Mouse (Mus musculus): Measurements from ENCODE around the gene Fign. TPM values are rescaled to one million over a fixed set of nuclear protein-coding genes. Genes with fewer than 3 reads are reported as not detected.

Gene Fign
- polyA plus RNA-seq, 1 experiment: 3.8 TPM

DNA sequence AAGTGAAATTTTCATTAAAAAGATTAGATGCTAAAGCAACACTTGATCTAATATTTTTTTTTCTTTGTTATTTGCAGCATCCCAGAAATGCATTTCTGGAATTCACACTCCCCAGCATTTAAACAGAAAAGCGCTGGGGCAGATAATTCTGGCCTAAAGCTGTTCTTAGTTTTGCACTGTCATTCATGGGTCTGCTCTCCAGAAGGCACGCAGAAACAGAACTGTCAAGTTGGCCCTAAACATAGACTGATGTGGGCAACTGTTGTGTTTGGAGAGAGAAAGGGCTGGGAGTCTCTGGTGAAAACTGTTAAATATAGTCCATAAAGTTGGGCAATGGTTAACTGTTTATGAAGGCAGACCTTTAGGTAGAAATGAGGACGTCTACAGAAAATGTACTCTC lies 62.4 kb downstream of the Fign start:
- no peak overlapping the region for H3K27ac ChIP-seq (ENCODE audit: control insufficient read depth, insufficient read depth, low read depth, low read length, poor library complexity)
- TF ChIP-seq CTCF (IDR thresholded peaks at IDR 0.05; ENCODE audit: control insufficient read depth, insufficient read depth, low read length) (no peak), POLR2A (IDR thresholded peaks at IDR 0.05; ENCODE audit: borderline replicate concordance, control insufficient read depth, low read depth, low read length) (no peak)
- no peaks in the 10 kb centered on the region for H3K4me1 ChIP-seq (ENCODE audit: control insufficient read depth, insufficient read depth, low read length)
- no peak overlapping the region for H3K4me3 ChIP-seq (replicated peaks; ENCODE audit: control insufficient read depth, low read depth, low read length)
- 47% methylated on average over 3 of the region's 3 CpGs for WGBS

GRCm38 (mm10) chr2:64033871-64034270 lies 64.0 kb downstream of the Fign start:
- Histone ChIP-seq H3K4me3 (replicated peaks; ENCODE audit: control insufficient read depth, low read depth, low read length) (no peak overlapping the region), H3K27ac (ENCODE audit: control insufficient read depth, insufficient read depth, low read depth, low read length, poor library complexity) (no peak overlapping the region), H3K4me1 (ENCODE audit: control insufficient read depth, insufficient read depth, low read length) (no peaks in the 10 kb centered on the region)
- no peak for TF ChIP-seq POLR2A (IDR thresholded peaks at IDR 0.05; ENCODE audit: borderline replicate concordance, control insufficient read depth, low read depth, low read length)
- no peak for TF ChIP-seq CTCF (IDR thresholded peaks at IDR 0.05; ENCODE audit: control insufficient read depth, insufficient read depth, low read length)
- 77% methylated on average over 3 of the region's 3 CpGs for WGBS

DNA sequence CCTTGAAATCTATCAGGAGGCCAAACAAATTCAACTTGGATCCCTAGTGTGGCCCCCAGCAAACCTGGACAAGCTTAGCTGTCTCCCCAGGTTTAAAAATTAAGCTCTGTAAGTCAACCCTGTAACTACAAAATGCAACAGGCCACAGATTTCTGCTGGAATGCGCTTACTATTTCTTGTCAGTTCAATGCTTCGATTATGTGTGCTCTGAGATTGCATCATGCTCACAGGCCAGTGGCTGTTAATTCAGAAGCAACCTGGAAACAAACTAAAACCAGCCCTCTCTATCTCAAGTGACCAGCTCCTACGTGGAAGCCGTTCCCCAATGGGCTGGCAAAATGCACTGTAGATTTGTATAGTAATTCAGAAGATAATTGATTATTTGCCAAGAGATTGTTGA lies 71.9 kb downstream of the Fign start:
- H3K27ac ChIP-seq (ENCODE audit: control insufficient read depth, insufficient read depth, low read depth, low read length, poor library complexity): no peak overlapping the region
- 77% methylated on average over 4 of the region's 4 CpGs for WGBS
- H3K4me1 ChIP-seq (ENCODE audit: control insufficient read depth, insufficient read depth, low read length): no peaks in the 10 kb centered on the region
- TF ChIP-seq CTCF (IDR thresholded peaks at IDR 0.05; ENCODE audit: control insufficient read depth, insufficient read depth, low read length) (no peak), POLR2A (IDR thresholded peaks at IDR 0.05; ENCODE audit: borderline replicate concordance, control insufficient read depth, low read depth, low read length) (no peak)
- no peak overlapping the region for H3K4me3 ChIP-seq (replicated peaks; ENCODE audit: control insufficient read depth, low read depth, low read length)

GRCm38 (mm10) chr2:63994304-63995023 lies 103.4 kb downstream of the Fign start:
- 72% methylated on average over 7 of the region's 7 CpGs for WGBS
- Histone ChIP-seq H3K4me3 (replicated peaks; ENCODE audit: control insufficient read depth, low read depth, low read length) (no peak overlapping the region), H3K27ac (ENCODE audit: control insufficient read depth, insufficient read depth, low read depth, low read length, poor library complexity) (no peak overlapping the region), H3K4me1 (ENCODE audit: control insufficient read depth, insufficient read depth, low read length) (no peaks in the 10 kb centered on the region)
- TF ChIP-seq CTCF (IDR thresholded peaks at IDR 0.05; ENCODE audit: control insufficient read depth, insufficient read depth, low read length) (no peak), POLR2A (IDR thresholded peaks at IDR 0.05; ENCODE audit: borderline replicate concordance, control insufficient read depth, low read depth, low read length) (no peak)

- Histone ChIP-seq H3K27ac (ENCODE audit: control insufficient read depth, insufficient read depth, low read depth, low read length, poor library complexity) (no peak overlapping the region), H3K4me3 (replicated peaks; ENCODE audit: control insufficient read depth, low read depth, low read length) (no peak overlapping the region), H3K4me1 (ENCODE audit: control insufficient read depth, insufficient read depth, low read length) (no peaks in the 10 kb centered on the region)
- no peak for TF ChIP-seq POLR2A (IDR thresholded peaks at IDR 0.05; ENCODE audit: borderline replicate concordance, control insufficient read depth, low read depth, low read length)
- TF ChIP-seq CTCF (IDR thresholded peaks at IDR 0.05; ENCODE audit: control insufficient read depth, insufficient read depth, low read length): no peak
- 82% methylated on average over 2 of the region's 2 CpGs for WGBS
Observed at GRCm38 (mm10) chr2:63985426-63985825, 112.4 kb downstream of the Fign start.

DNA sequence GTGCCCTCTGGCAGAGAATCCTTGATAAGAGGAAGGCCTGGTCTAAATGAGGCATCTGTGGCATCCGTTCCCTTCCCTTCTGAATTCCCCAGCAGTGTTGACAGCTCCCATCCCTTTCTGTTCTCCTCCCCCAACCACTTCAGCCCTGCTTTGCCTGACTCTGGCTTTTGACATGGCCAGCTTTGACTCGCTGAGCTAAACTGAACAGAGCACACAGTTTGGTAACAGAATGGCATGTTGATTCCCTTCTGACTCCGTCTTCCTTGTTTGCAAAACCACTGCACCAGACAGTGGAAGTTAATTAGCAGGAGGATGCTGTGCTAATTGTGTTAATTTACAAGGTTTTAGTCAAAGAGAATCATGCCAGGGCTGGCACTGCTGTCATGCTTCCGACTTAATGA lies 115.5 kb downstream of the Fign start:
- TF ChIP-seq CTCF (IDR thresholded peaks at IDR 0.05; ENCODE audit: control insufficient read depth, insufficient read depth, low read length) (no peak), POLR2A (IDR thresholded peaks at IDR 0.05; ENCODE audit: borderline replicate concordance, control insufficient read depth, low read depth, low read length) (no peak)
- H3K4me3 ChIP-seq (replicated peaks; ENCODE audit: control insufficient read depth, low read depth, low read length): no peak overlapping the region
- 63% methylated on average over 4 of the region's 4 CpGs for WGBS
- H3K4me1 ChIP-seq (ENCODE audit: control insufficient read depth, insufficient read depth, low read length): no peaks in the 10 kb centered on the region
- H3K27ac ChIP-seq (ENCODE audit: control insufficient read depth, insufficient read depth, low read depth, low read length, poor library complexity): no peak overlapping the region

DNA sequence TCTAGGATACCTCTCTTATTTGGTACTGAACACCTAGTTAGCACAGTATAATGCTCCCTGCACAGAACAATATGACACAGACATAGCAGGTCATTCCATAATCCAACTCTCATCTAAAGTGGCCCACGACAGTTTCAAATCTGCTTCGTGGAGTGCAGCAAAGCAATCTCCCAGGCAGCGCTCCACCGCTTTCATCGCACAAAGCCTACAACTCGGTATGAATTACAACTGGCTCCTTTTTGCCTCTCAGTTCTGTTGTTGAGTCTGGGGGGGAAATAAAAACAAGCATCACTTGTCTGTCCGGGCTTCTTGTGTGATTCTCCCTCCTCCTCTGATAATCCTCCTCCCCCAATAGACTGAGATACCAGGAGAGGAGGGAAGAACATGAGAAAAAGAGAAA lies 116.4 kb downstream of the Fign start:
- Histone ChIP-seq H3K27ac (ENCODE audit: control insufficient read depth, insufficient read depth, low read depth, low read length, poor library complexity) (no peak overlapping the region), H3K4me3 (replicated peaks; ENCODE audit: control insufficient read depth, low read depth, low read length) (no peak overlapping the region), H3K4me1 (ENCODE audit: control insufficient read depth, insufficient read depth, low read length) (no peaks in the 10 kb centered on the region)
- WGBS: 86% methylated on average over 7 of the region's 7 CpGs
- TF ChIP-seq CTCF (IDR thresholded peaks at IDR 0.05; ENCODE audit: control insufficient read depth, insufficient read depth, low read length): no peak
- TF ChIP-seq POLR2A (IDR thresholded peaks at IDR 0.05; ENCODE audit: borderline replicate concordance, control insufficient read depth, low read depth, low read length): no peak

GRCm38 (mm10) chr2:63969633-63970032 lies 128.2 kb downstream of the Fign start:
- no peak for TF ChIP-seq POLR2A (IDR thresholded peaks at IDR 0.05; ENCODE audit: borderline replicate concordance, control insufficient read depth, low read depth, low read length)
- TF ChIP-seq CTCF (IDR thresholded peaks at IDR 0.05; ENCODE audit: control insufficient read depth, insufficient read depth, low read length): no peak
- Histone ChIP-seq H3K4me1 (ENCODE audit: control insufficient read depth, insufficient read depth, low read length) (no peaks in the 10 kb centered on the region), H3K4me3 (replicated peaks; ENCODE audit: control insufficient read depth, low read depth, low read length) (no peak overlapping the region), H3K27ac (ENCODE audit: control insufficient read depth, insufficient read depth, low read depth, low read length, poor library complexity) (no peak overlapping the region)
- WGBS: 76% methylated on average over 4 of the region's 4 CpGs

DNA sequence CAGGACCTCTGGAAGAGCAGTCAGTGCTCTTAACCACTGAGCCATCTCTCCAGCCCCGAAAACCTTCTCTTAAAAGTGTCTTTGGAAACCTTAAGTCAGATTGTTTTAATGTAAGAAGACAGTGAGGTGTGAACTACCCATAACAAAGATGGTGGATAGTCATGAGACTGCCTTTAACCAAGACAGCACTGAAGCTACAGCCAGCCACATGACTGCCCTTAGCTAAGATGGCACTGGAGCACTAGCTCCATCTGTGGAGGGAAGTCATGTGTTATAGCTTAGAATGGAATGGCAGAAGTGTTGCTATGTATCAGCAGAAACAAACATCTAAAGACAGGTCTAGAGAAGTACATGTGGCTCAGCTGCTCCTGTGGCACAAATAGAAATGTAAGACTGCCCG lies 166.8 kb downstream of the Fign start:
- Histone ChIP-seq H3K4me3 (replicated peaks; ENCODE audit: control insufficient read depth, low read depth, low read length) (no peak overlapping the region), H3K27ac (ENCODE audit: control insufficient read depth, insufficient read depth, low read depth, low read length, poor library complexity) (no peak overlapping the region), H3K4me1 (ENCODE audit: control insufficient read depth, insufficient read depth, low read length) (no peaks in the 10 kb centered on the region)
- WGBS: 81% methylated on average over 2 of the region's 2 CpGs
- no peak for TF ChIP-seq CTCF (IDR thresholded peaks at IDR 0.05; ENCODE audit: control insufficient read depth, insufficient read depth, low read length)
- TF ChIP-seq POLR2A (IDR thresholded peaks at IDR 0.05; ENCODE audit: borderline replicate concordance, control insufficient read depth, low read depth, low read length): no peak
